Mouse (Mus musculus): ENCODE measurements at regions not wholly inside any gene's neighbourhood (a gene's known extent, or its start where the extent isn't known, plus 50 kb on each side); places are given as distances from the start of the nearest gene placed in this dataset.

GRCm38 (mm10) chr4:12836326-12837096, 664.7 kb upstream of the Fam92a start:
- TF ChIP-seq GATA1 (IDR thresholded peaks at IDR 0.05; ENCODE audit: borderline replicate concordance, low read length): no peak
- TF ChIP-seq FLI1 (IDR thresholded peaks at IDR 0.05; ENCODE audit: low read length): no peak

Measured in megakaryocyte, embryonic 14.5 days (primary cell).